Mouse (Mus musculus) cerebellum, adult 2 months (tissue): ENCODE data around the gene Gm11492.

Experiments used
- CTCF ChIP-seq: fragments of 200-500 bp; IDR thresholded peaks from 2 replicates; pipeline ENCODE4 v1.5.1; 2011; ENCODE audit warnings: low read depth, mild to moderate bottlenecking, control low read depth, low read length, moderate library complexity, borderline replicate concordance; ENCODE audit not compliant: insufficient read depth
- POLR2A ChIP-seq: fragments of 200-500 bp; IDR thresholded peaks from 2 replicates; pipeline ENCODE4 v1.6.1; 2011; ENCODE audit warnings: low read length, control low read depth, borderline replicate concordance; ENCODE audit not compliant: insufficient read depth

- TF ChIP-seq CTCF (no peak), POLR2A (no peak)
Measured at GRCm38 (mm10) chr11:87524780-87525179, 41.7 kb upstream of the Gm11492 start.
